Mouse (Mus musculus): ENCODE data around the gene Nkx6-1.

The Nkx6-1 gene

GRCm38 (mm10) chr5:101659411-101659971 lies 5.3 kb downstream of the Nkx6-1 start:
- no peak for DNase-seq (ENCODE audit: low spot score)

DNA sequence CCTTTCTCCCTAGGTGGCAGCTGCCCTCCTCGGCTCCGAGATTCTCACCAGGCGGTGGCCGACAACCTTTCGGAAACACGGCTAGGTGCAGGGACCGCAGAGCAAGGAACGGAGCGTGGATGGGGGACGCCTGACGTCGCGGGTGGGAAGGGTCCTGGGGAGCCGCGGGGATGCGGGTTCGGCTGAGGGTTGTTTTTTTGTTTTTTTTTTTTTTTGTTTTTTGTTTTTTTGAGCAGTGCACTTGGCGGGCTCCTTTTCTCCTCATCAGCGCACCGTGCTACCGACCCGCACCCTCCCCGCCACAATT lies 5.9 kb downstream of the Nkx6-1 start:
- DNase-seq (ENCODE audit: low spot score), result no peak

- DNase-seq (ENCODE audit: low spot score), result no peak
Observed at GRCm38 (mm10) chr5:101658188-101658983, 6.4 kb downstream of the Nkx6-1 start.

DNA sequence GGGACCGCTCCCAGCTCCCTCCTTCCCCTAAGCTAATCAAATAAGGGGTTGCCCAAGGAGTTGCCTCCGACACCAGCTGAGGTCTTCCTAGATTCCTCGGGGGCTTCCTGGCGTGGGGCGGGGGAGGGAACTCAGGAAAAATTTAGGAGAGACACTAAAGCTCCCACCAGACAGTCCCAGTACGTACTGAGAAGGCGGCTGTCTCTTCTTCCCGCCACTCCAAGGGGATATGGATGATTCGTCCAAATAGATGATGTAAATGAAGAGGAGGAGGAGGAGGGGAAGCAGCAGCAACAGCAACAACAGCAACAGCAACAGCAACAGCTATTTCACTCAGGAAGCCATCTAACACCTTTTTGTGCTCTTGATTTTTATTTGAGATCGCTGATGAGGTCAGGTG lies 7.1 kb downstream of the Nkx6-1 start:
- DNase-seq (ENCODE audit: low spot score), result no peak

- no peak for DNase-seq (ENCODE audit: low spot score)
Observed at GRCm38 (mm10) chr5:101656107-101656506, 8.7 kb downstream of the Nkx6-1 start.

- DNase-seq (ENCODE audit: low spot score), result no peak
Observed at GRCm38 (mm10) chr5:101655418-101655817, 9.4 kb downstream of the Nkx6-1 start.

GRCm38 (mm10) chr5:101647726-101648686 lies 16.8 kb downstream of the Nkx6-1 start:
- no peak for DNase-seq (ENCODE audit: low spot score)

DNA sequence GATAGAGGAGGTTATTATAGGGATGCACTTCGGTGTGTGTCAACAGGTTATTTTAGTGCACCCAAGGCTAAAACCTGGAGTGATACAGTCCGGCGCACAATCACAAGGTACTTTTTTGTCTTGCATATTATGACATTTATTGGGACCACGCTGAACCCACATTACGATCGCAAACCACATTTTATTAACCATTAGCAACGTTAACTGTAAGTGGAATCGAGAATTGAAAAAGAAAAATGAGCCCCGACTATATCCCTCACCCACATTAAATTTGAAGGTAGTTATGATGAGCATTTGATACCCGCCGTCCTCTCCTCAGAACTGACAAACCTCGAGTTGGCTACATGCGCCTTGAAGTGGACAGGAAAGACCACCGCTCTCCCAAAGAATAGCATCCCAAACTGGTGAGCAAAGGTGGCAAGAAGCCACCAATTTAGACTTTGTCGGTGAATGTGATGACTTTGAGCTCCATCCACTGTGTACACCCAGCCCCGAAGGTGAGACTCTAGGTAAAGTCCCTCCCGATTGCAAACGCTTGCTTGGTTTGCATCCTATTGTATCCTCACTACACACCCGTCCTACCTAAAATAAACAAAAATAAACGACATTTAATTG lies 17.7 kb downstream of the Nkx6-1 start:
- DNase-seq (ENCODE audit: low spot score), result no peak

DNA sequence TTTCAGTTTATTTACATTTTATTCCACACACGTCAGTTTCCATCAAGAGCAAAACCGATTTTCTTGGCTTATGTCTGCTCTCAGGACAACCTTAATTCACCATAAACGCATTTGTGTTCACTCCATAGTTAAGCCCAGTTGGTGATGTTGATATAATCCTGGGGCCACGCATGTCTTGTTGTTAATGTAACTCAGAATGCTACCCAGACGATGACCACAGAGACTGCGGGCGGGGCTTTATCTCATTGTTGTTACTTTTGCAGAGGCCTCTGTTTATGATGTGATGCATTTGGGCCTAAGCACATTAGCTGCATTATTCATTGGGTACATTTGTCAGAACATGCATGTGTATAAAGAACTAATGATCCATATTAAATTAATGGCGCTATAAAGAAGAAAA lies 19.7 kb downstream of the Nkx6-1 start:
- no peak for DNase-seq (ENCODE audit: low spot score)

DNA sequence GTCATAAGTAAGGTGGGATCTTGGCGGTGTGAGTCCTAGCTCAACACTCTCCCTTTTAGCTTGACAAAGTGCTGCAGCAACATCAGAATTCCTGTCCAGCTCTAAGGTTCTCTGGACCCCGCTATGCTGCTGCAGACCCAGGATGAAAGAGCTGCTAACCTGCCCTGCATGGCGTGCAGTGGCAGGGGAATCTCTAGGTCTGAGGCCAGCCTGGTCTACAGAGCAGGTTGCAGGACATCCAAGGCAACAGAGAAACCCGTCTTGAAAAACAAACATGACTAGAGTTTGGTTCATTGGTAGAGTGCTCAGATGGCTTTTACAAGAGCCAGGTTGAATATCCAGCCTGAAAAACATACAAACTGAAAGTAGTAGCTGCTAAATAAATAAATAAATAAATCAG lies 26.7 kb downstream of the Nkx6-1 start:
- DNase-seq (ENCODE audit: low spot score), result no peak
